Mouse (Mus musculus) stomach, embryonic 15.5 days (tissue): ENCODE data around the gene Scarf1. TPM values are rescaled to one million over a fixed set of nuclear protein-coding genes. Genes with fewer than 3 reads are reported as not detected.
"Not testable (repeated sequence)": the region's sequence is repeated elsewhere in the genome, so short reads cannot be mapped to it uniquely, and the experiment has no call there.

Experiments
- ATAC-seq: fragments of 200-750 bp; cut with Nextera tagmentation; 2 replicates; pipeline ENCODE4 v1.8.0; 2017; ENCODE audit warnings: low read depth, moderate number of reproducible peaks, moderate TSS enrichment; ENCODE audit not compliant: insufficient read depth, low FRiP score
- H3K27ac ChIP-seq: fragments of 300-500 bp; sonication (generic); 2 replicates; pipeline ENCODE4 v1.5.1; 2015; ENCODE audit warnings: mild to moderate bottlenecking, inconsistent platforms
- H3K27me3 ChIP-seq: fragments of 300-500 bp; sonication (generic); replicated peaks from 2 replicates; pipeline ENCODE4 v1.6.1; 2015; ENCODE audit warnings: inconsistent platforms
- H3K36me3 ChIP-seq: fragments of 300-500 bp; sonication (generic); 2 replicates; pipeline ENCODE4 v1.6.1; 2015; ENCODE audit warnings: inconsistent platforms
- H3K4me1 ChIP-seq: fragments of 300-500 bp; sonication (generic); 2 replicates; pipeline ENCODE4 v1.6.1; 2015; ENCODE audit warnings: inconsistent platforms
- H3K4me2 ChIP-seq: fragments of 300-500 bp; sonication (generic); 2 replicates; pipeline ENCODE4 v1.6.1; 2015; ENCODE audit warnings: mild to moderate bottlenecking, inconsistent platforms
- H3K4me3 ChIP-seq: fragments of 300-500 bp; sonication (generic); replicated peaks from 2 replicates; pipeline ENCODE4 v1.5.1; 2015; ENCODE audit warnings: inconsistent platforms
- H3K9ac ChIP-seq: fragments of 300-500 bp; sonication (generic); 2 replicates; pipeline ENCODE4 v1.6.1; 2015; ENCODE audit warnings: inconsistent platforms
- H3K9me3 ChIP-seq: fragments of 300-500 bp; sonication (generic); 2 replicates; pipeline ENCODE4 v1.6.1; 2016; ENCODE audit warnings: inconsistent platforms
- WGBS: fragments of 180-500 bp; shearing (Covaris S2); methylation state at CpG from one replicate; pipeline ENCODE4 v1.1.7; 2015; 5-methylcytosine and 5-hydroxymethylcytosine counted together
- polyA plus RNA-seq: library from polyadenylated mRNA; unstranded; fragments of >200 nt; fragmentation: Nextera tagmentation; extraction: Ambion mirVana; gene quantifications from 2 replicates; pipeline ENCODE4 v1.2.1, GENCODE M21; 2015

The Scarf1 gene
- polyA plus RNA-seq, 1 experiment from 2014 or later: 7.1 TPM

DNA sequence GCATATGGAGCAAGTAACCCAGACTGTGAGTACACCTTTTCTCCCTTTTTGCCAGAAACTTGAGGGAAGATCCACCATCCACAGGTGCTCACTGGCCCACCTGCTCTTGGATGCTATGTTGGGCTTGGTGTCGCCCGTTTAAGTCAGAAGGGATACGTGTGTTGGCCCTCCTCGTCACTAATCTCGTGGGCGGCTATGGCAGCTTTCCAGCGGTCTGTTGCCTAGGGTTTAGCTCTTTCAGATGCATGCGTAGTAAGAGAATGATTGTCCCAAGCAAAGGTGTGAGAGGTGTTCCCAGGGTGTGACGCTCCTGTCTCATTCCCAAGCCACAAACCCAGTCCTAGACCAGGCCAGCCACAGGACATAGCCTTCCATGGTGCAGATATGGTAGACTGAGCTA lies 31.4 kb downstream of the Scarf1 start:
- WGBS: 84% methylated on average over 9 of the region's 9 CpGs
- Histone ChIP-seq H3K27me3 (no peaks in the 10 kb centered on the region), H3K9me3 (no peaks in the 10 kb centered on the region)

DNA sequence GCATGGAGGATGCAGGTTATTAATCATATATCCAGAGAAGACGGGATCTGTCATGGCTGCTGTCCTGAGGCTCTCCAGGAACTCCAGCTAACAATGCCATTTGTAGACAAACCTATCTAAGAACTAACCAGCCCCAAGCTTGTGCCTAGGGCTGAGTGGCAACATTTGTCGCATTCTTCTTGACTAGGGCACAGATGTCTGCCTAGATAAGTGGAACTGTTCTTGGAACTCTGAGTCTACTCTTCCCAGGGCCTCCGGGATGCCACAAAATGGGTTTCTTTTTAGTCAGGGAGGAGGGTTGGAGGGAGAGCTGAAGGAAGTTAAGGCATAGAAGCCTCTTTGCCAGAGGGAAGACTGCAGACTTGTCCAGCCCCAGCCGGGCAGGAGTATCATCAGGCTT lies 32.7 kb downstream of the Scarf1 start:
- Histone ChIP-seq H3K9ac (no peak overlapping the region), H3K4me2 (no peak overlapping the region), H3K27ac (no peak overlapping the region), H3K4me1 (peaks cover 19% of the 10 kb centered on the region), H3K27me3 (no peaks in the 10 kb centered on the region), H3K4me3 (no peak overlapping the region), H3K9me3 (no peaks in the 10 kb centered on the region), H3K36me3 (no peaks in the 10 kb centered on the region)
- WGBS: 71% methylated on average over 4 of the region's 4 CpGs
- no peak for ATAC-seq

More for the DNA sequence above, 31.4 kb downstream of the Scarf1 start:
- Histone ChIP-seq H3K4me3 (no peak overlapping the region), H3K27ac (no peak overlapping the region), H3K36me3 (no peaks in the 10 kb centered on the region), H3K4me2 (no peak overlapping the region), H3K9ac (no peak overlapping the region), H3K4me1 (peaks cover 11% of the 10 kb centered on the region; the same call in 1 of the 2 replicates)
- no peak for ATAC-seq

DNA sequence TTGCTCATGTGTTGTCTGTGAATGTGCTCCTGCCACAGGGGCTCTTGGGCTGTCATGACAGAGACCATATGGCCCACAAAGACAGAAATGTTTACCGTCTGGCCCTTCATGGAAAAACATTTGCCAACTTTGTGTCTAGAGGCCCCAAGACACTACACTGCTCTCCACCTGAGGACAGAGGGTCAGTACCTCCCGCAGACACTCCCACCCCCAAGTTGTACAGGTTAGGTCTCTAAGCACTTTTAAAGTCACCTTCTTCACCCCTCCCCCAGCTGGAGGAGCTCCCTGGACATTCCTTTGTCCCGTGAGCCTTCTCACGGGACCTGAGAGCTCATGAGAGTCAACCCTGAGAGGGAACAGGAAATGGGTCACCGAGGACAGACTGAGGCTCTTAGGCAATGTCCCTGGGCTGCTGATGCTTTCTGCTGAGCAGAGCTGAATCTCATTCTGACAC lies 36.3 kb downstream of the Scarf1 start:
- H3K9ac ChIP-seq: no peak overlapping the region
- 30% methylated on average over 5 of the region's 5 CpGs for WGBS
- H3K9me3 ChIP-seq: no peaks in the 10 kb centered on the region
- no peak overlapping the region for H3K4me2 ChIP-seq
- ATAC-seq: no peak
- peaks cover 40% of the 10 kb centered on the region for H3K4me1 ChIP-seq
- no peaks in the 10 kb centered on the region for H3K36me3 ChIP-seq
- no peak overlapping the region for H3K4me3 ChIP-seq
- H3K27me3 ChIP-seq: no peaks in the 10 kb centered on the region
- H3K27ac ChIP-seq: peak overlapping the region; percentile 12; the same call in 1 of the 2 replicates

DNA sequence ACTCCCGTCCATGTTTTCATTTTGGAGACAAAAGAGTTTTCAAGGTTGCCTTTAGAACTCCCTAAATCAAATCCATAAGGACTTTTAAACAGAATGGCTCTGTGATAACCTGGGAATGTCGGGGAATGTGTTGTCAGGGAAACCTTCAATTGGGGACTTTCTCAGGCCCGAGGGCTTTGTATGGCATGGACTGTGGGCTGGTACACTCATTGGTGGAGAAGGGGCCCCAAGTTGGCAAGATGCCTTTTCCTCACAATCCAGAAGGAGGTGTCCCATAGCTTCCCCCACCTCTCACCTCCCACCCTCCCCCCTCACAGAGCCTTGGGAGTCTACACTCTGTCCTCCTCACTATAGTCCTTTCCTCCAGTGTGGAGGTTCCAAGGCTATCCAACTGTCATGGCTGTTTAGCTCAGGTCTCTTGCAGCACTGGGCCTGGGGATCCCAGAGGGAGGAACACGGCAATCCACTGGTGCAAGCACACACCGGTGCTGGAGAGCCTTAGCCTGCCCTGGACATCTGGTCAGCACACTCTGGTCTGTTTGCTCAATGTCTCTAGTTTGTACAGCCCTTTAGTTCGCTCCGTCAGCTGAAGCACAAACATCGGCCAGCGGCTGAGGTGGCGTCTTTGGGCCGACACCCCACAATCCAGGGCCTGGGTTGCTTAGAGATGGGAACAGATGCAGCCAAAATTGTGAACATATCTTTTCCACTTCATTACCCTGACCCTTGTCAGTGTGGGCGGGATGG lies 37.0 kb downstream of the Scarf1 start:
- ATAC-seq: peak; percentile 61; the same call in 1 of the 2 replicates
- no peaks in the 10 kb centered on the region for H3K36me3 ChIP-seq
- peaks cover 40% of the 10 kb centered on the region for H3K4me1 ChIP-seq
- no peak overlapping the region for H3K4me3 ChIP-seq
- no peak overlapping the region for H3K9ac ChIP-seq
- 60% methylated on average over 12 of the region's 12 CpGs for WGBS
- H3K9me3 ChIP-seq: no peaks in the 10 kb centered on the region
- H3K27me3 ChIP-seq: no peaks in the 10 kb centered on the region
- H3K27ac ChIP-seq: peak overlapping the region; percentile 12; the same call in 1 of the 2 replicates
- H3K4me2 ChIP-seq: no peak overlapping the region

DNA sequence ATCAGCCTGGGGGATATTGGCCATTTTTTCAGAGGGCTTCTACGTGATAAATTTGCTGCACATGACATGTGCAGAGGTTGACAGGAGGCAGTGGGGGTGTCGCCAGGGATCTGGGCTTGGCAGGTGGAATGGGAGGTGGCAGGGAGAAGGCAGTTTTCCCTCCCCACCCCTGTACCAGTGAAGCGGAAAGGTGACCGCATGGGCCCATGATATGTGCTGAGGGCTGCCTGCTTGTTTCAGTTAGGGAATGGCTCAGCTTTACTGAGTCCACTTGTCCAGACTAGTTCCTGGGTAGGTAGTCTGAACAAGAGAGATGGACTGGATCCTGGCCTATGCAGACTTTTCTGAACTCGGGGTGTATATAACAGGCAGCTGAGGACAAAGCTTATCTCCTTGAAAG lies 38.0 kb downstream of the Scarf1 start:
- Histone ChIP-seq H3K9me3 (no peaks in the 10 kb centered on the region), H3K9ac (no peak overlapping the region), H3K4me2 (no peak overlapping the region), H3K4me3 (no peak overlapping the region), H3K4me1 (peaks cover 40% of the 10 kb centered on the region), H3K36me3 (no peaks in the 10 kb centered on the region), H3K27ac (peak overlapping the region; percentile 58), H3K27me3 (no peaks in the 10 kb centered on the region)
- ATAC-seq: no peak
- WGBS: 88% methylated on average over 5 of the region's 5 CpGs

DNA sequence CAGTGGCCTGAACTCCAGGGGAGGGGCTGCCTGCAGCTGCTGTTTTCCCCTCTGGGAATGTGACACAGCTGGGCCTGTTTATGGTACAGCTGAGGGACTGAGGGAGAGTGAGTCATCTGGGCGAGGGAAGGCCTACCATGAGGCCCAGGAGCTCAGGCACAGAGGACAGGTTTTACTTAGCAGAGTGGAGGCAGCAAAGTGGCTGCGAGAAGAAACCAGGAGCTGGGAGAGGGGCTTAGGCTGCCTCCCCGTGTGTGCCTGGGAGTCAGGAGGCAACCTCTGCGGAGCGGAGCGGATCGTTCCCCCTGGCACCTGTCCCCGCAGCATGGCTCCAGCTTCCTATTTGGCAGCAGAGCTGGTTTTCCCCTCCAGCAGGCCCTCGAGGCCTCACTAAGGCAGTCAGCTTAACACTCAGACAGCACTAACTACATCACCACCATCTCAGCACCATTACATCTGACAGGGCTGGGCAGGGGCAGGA lies 38.7 kb downstream of the Scarf1 start:
- H3K9ac ChIP-seq: no peak overlapping the region
- no peaks in the 10 kb centered on the region for H3K36me3 ChIP-seq

DNA sequence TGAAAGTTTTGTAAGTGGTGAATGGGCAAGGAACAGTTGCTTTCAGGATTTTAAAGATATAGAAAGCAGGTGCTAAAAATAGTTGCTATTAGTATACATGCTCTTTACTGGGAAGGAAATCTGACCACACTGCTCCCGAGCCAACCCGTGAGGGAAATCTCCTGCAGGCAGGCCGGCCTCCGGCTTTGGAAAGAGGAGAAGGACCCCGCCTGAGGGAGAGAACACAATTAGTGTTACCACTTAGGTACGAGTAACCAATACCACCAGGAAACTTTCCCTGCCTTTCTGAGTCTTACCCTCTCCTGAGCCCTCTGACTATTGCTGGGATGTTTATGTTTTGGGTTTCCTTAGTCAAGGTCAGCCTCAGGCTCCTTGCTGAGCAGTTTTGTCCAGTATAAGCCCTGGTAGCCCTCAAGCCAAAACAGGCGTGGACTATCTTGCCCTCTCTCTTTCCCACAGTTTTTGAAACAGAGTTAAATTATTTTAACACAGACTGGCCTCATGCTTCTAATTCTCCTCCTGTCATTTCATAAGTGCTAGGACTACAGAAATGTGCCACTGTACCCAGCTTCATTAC lies 39.7 kb downstream of the Scarf1 start:
- Histone ChIP-seq H3K4me2 (no peak overlapping the region), H3K9me3 (no peaks in the 10 kb centered on the region), H3K36me3 (no peaks in the 10 kb centered on the region), H3K27me3 (no peaks in the 10 kb centered on the region), H3K4me3 (no peak overlapping the region), H3K27ac (0 out of 2 replicates have a peak overlapping the region, but pooled peaks have one; percentile 58), H3K9ac (no peak overlapping the region), H3K4me1 (peaks cover 40% of the 10 kb centered on the region)
- no peak for ATAC-seq
- 50% methylated on average over 7 of the region's 7 CpGs for WGBS

More for the DNA sequence above, 38.7 kb downstream of the Scarf1 start:
- peak; percentile 62; the same call in 1 of the 2 replicates for ATAC-seq
- no peak overlapping the region for H3K4me2 ChIP-seq
- WGBS: 38% methylated on average over 9 of the region's 9 CpGs
- H3K4me3 ChIP-seq: no peak overlapping the region
- H3K27me3 ChIP-seq: no peaks in the 10 kb centered on the region
- H3K27ac ChIP-seq: peak overlapping the region; percentile 58
- H3K9me3 ChIP-seq: no peaks in the 10 kb centered on the region
- peaks cover 40% of the 10 kb centered on the region for H3K4me1 ChIP-seq

DNA sequence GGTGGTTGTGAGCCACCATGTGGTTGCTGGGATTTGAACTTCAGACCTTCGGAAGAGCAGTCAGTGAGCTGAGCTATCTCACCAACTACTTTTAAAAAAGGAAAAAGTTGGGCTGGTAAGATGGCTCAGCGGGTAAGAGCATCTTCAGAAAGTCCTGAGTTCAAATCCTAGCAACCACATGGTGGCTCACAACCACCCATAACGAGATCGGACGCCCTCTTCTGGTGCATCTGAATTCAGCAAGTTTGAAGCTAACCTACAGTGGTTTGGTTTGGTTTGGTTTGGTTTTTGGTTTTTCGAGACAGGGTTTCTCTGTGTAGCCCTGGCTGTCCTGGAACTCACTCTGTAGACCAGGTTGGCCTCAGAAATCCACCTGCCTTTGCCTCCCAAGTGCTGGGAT lies 42.7 kb downstream of the Scarf1 start:
- ATAC-seq, H3K27me3 ChIP-seq, H3K9ac ChIP-seq, H3K4me2 ChIP-seq, H3K27ac ChIP-seq, H3K9me3 ChIP-seq, H3K36me3 ChIP-seq, H3K4me3 ChIP-seq: not testable (repeated sequence)
- H3K4me1 ChIP-seq: peaks cover 22% of the 10 kb centered on the region
- 86% methylated on average over 6 of the region's 6 CpGs for WGBS

DNA sequence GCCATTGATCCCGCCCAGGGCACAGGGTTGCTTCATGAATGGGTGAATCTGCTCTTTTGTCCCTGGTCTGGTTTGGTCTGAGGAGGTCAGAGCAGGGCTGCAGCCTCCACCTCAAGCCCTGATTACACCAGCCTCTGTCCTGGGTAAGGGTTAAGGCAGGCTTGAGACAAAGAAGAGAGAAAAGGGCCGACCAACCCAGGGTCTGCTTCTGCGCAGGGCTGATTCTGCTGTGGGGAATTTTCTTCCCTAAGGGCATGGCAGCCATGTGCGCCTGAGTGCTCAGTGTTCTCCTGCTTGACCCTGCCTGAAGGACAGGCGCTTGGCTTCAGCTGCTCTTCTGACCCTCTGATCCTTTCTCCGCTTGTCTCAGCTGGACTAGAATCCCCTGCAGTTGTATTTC lies 43.8 kb downstream of the Scarf1 start:
- peaks cover 10% of the 10 kb centered on the region for H3K4me1 ChIP-seq
- H3K9me3 ChIP-seq: no peaks in the 10 kb centered on the region
- WGBS: 85% methylated on average over 6 of the region's 6 CpGs
- no peak overlapping the region for H3K4me2 ChIP-seq
- no peaks in the 10 kb centered on the region for H3K36me3 ChIP-seq
- ATAC-seq: no peak
- no peak overlapping the region for H3K9ac ChIP-seq
- no peaks in the 10 kb centered on the region for H3K27me3 ChIP-seq
- no peak overlapping the region for H3K27ac ChIP-seq
- H3K4me3 ChIP-seq: no peak overlapping the region

DNA sequence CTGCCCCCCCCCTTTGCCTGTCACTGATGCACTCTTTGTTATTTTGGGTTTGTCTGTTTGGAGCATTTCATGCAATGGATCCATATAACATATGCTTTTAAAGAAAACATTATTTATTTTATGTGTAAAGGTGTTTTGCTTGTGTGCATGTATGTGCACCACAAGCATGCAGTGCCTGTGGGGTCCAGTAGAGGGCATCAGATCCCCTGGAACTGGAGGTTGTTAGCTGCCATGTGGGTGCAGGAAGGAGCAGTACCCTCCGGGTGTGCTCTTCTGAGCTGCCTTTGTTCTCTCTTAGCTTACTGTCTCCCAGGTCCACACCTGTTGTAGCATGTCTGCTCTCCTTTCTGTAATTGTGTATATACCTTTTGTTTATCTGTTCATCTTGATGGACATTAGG lies 44.8 kb downstream of the Scarf1 start:
- no peak overlapping the region for H3K4me3 ChIP-seq
- no peaks in the 10 kb centered on the region for H3K9me3 ChIP-seq
- H3K9ac ChIP-seq: no peak overlapping the region
- no peak for ATAC-seq
- H3K4me2 ChIP-seq: no peak overlapping the region
- H3K36me3 ChIP-seq: no peaks in the 10 kb centered on the region
- 0 out of 2 replicates have a peak, but pooled peaks cover under 1% of the 10 kb centered on the region for H3K4me1 ChIP-seq
- WGBS: 81% methylated on average over 1 of the region's 1 CpGs
- H3K27me3 ChIP-seq: no peaks in the 10 kb centered on the region
- no peak overlapping the region for H3K27ac ChIP-seq

DNA sequence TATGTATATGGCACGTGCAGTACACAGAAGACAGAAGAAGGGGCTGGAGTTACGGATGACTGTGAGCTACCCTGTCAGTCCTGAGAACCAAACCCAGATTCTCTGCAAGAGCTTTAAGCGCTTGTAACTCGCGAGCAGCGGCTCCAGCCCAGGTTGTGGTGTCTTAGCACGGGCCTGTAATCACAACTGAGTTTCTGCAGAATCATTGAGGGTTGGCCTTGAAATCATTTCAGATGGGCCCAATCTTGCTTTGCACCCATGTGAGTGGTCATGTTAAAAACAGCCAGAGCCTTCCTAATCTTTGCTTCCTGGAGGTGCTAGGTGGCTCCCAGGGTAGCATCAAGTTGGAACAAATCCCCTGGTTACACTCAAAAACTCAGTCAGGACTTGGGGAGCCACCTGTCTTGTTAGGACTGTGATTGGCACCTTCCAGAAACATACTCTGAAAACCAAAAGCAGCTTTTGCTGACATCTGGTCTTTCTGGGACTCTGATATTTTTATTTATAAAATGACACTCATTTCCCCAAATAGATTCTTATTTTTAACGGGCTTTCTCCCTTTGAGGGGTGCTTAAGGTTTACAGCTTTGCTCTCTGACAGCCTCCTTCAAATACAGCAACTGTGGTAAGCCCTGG lies 46.6 kb downstream of the Scarf1 start:
- Histone ChIP-seq H3K27me3 (no peaks in the 10 kb centered on the region), H3K4me3 (no peak overlapping the region), H3K4me2 (no peak overlapping the region), H3K4me1 (peaks cover 7% of the 10 kb centered on the region; the same call in 1 of the 2 replicates), H3K9ac (no peak overlapping the region), H3K36me3 (no peaks in the 10 kb centered on the region), H3K27ac (no peak overlapping the region), H3K9me3 (no peaks in the 10 kb centered on the region)
- 85% methylated on average over 8 of the region's 8 CpGs for WGBS
- no peak for ATAC-seq
